Mouse (Mus musculus): ENCODE results near the gene Cdh16. TPM values are rescaled to one million over a fixed set of nuclear protein-coding genes. Genes with fewer than 3 reads are reported as not detected.

Cdh16 gene
- polyA plus RNA-seq, 1 experiment from 2014 or later: not detected

DNA sequence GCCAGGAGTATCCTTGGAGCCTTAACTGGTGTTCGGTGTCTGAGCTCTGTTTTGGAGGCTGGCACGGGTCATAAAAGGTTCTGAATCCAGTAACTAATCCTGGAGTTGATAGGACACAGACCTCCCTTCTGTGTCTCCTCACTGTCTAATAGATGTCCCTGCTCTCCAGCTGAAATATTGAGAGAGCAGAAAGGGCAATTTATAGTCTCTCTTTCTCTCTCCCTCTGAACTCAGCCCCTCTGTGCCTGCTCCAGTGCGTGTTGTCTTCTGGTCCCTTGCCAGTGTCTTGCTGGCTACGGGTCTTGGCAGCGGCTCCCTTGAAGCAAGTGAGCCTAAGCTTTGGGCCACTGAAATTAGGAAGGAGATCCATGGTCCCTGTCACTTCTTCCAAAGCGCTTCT, 26.5 kb downstream of the Cdh16 start:
- ATAC-seq (replicated peaks; ENCODE audit: insufficient number of reproducible peaks, low FRiP score, low TSS enrichment, low read depth) (no peak), DNase-seq (ENCODE audit: low spot score) (no peak)
- Histone ChIP-seq H3K4me3 (ENCODE audit: low read depth, low read length) (no peak overlapping the region), H3K27ac (replicated peaks; ENCODE audit: low read depth, low read length) (no peak overlapping the region), H3K4me1 (ENCODE audit: control insufficient read depth, insufficient read depth, low read length) (peaks cover 2% of the 10 kb centered on the region; the same call in 1 of the 2 replicates), H3K27me3 (ENCODE audit: control insufficient read depth, insufficient read depth, low read length) (no peaks in the 10 kb centered on the region), H3K9me3 (replicated peaks; ENCODE audit: control insufficient read depth, low read length) (no peaks in the 10 kb centered on the region), H3K36me3 (replicated peaks; ENCODE audit: control insufficient read depth, insufficient read depth, low read depth, low read length) (peaks cover 8% of the 10 kb centered on the region), H3K4me2 (ENCODE audit: low read depth, low read length) (no peak overlapping the region), H3K9ac (replicated peaks; ENCODE audit: low read length) (no peak overlapping the region)
- 90% methylated on average over 6 of the region's 6 CpGs for WGBS

- Histone ChIP-seq H3K9ac (replicated peaks; ENCODE audit: low read length) (no peak overlapping the region), H3K27me3 (ENCODE audit: control insufficient read depth, insufficient read depth, low read length) (no peaks in the 10 kb centered on the region), H3K9me3 (replicated peaks; ENCODE audit: control insufficient read depth, low read length) (no peaks in the 10 kb centered on the region), H3K4me2 (ENCODE audit: low read depth, low read length) (no peak overlapping the region), H3K4me3 (ENCODE audit: low read depth, low read length) (no peak overlapping the region), H3K27ac (replicated peaks; ENCODE audit: low read depth, low read length) (no peak overlapping the region), H3K36me3 (replicated peaks; ENCODE audit: control insufficient read depth, insufficient read depth, low read depth, low read length) (peaks cover 8% of the 10 kb centered on the region), H3K4me1 (ENCODE audit: control insufficient read depth, insufficient read depth, low read length) (no peaks in the 10 kb centered on the region)
- 85% methylated on average over 21 of the region's 21 CpGs for WGBS
- ATAC-seq (replicated peaks; ENCODE audit: insufficient number of reproducible peaks, low FRiP score, low TSS enrichment, low read depth) (no peak), DNase-seq (ENCODE audit: low spot score) (no peak)
Measured at GRCm38 (mm10) chr8:104595773-104596536, 28.2 kb downstream of the Cdh16 start.

DNA sequence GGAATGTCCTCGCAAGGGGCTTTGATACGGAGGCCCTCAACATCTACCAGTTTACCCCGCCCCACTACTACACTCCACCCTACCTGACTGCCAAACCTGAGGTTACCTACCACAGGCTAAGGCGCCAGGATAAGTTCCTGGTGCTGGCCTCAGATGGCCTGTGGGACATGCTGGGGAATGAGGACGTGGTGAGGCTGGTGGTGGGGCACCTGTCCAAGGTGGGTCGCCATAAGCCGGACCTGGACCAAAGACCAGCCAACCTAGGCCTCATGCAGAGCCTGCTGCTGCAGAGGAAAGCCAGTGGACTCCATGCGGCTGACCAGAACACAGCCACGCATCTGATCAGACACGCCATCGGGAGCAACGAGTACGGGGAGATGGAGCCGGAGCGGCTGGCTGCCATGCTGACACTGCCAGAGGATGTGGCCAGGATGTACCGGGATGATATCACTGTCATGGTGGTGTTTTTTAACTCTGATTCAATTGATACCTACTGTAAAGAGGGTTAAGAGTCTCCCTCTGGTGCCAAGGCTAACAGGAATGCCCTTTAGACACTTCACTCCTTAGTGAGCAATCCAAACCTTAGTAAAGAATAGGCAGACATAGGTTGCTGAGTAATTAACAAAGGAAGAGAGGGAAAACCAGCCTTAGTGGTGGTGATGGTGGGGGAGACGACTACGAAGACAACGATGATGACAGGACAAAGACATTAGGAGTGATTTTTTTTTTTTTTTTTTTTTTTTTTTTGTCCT, 29.4 kb downstream of the Cdh16 start:
- H3K36me3 ChIP-seq (replicated peaks; ENCODE audit: control insufficient read depth, insufficient read depth, low read depth, low read length): peaks cover 8% of the 10 kb centered on the region
- no peaks in the 10 kb centered on the region for H3K9me3 ChIP-seq (replicated peaks; ENCODE audit: control insufficient read depth, low read length)
- H3K4me1 ChIP-seq (ENCODE audit: control insufficient read depth, insufficient read depth, low read length): no peaks in the 10 kb centered on the region
- no peaks in the 10 kb centered on the region for H3K27me3 ChIP-seq (ENCODE audit: control insufficient read depth, insufficient read depth, low read length)
- ATAC-seq (replicated peaks; ENCODE audit: insufficient number of reproducible peaks, low FRiP score, low TSS enrichment, low read depth) (no peak), DNase-seq (ENCODE audit: low spot score) (no peak)
- H3K9ac ChIP-seq (replicated peaks; ENCODE audit: low read length): no peak overlapping the region
- no peak overlapping the region for H3K4me3 ChIP-seq (ENCODE audit: low read depth, low read length)
- 96% methylated on average over 19 of the region's 19 CpGs for whole genome bisulfite sequencing
- H3K4me2 ChIP-seq (ENCODE audit: low read depth, low read length): no peak overlapping the region
- H3K27ac ChIP-seq (replicated peaks; ENCODE audit: low read depth, low read length): no peak overlapping the region

- H3K27ac ChIP-seq (replicated peaks; ENCODE audit: low read depth, low read length): no peak overlapping the region
- no peaks in the 10 kb centered on the region for H3K9me3 ChIP-seq (replicated peaks; ENCODE audit: control insufficient read depth, low read length)
- no peak overlapping the region for H3K4me3 ChIP-seq (ENCODE audit: low read depth, low read length)
- no peaks in the 10 kb centered on the region for H3K27me3 ChIP-seq (ENCODE audit: control insufficient read depth, insufficient read depth, low read length)
- H3K9ac ChIP-seq (replicated peaks; ENCODE audit: low read length): no peak overlapping the region
- WGBS: 93% methylated on average over 31 of the region's 31 CpGs
- no peak overlapping the region for H3K4me2 ChIP-seq (ENCODE audit: low read depth, low read length)
- peaks cover 8% of the 10 kb centered on the region for H3K36me3 ChIP-seq (replicated peaks; ENCODE audit: control insufficient read depth, insufficient read depth, low read depth, low read length)
- ATAC-seq (replicated peaks; ENCODE audit: insufficient number of reproducible peaks, low FRiP score, low TSS enrichment, low read depth) (no peak), DNase-seq (ENCODE audit: low spot score) (no peak)
- H3K4me1 ChIP-seq (ENCODE audit: control insufficient read depth, insufficient read depth, low read length): no peaks in the 10 kb centered on the region
Measured at GRCm38 (mm10) chr8:104593536-104594325, 30.5 kb downstream of the Cdh16 start.

DNA sequence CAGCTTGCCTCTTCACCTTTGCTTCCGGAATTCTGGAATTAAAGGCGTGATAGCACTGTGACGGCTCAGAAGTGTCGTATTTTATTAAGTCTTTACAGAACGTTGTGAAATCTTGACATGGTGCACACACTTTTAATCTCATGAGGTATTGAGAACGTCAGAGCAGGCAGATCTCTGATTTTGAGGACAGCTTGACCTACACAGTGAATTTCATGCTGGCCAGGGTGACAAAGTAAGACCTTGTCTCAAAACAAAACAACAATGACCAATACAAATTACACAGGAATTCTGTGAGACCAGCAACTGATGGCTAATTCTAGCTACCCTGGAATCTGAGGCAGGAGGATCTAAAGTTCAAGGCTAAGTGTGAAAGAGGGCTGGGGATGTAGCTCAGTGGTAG, 31.6 kb downstream of the Cdh16 start:
- no peak for ATAC-seq (replicated peaks; ENCODE audit: insufficient number of reproducible peaks, low FRiP score, low TSS enrichment, low read depth)
- Histone ChIP-seq H3K4me3 (ENCODE audit: low read depth, low read length) (no peak overlapping the region), H3K9me3 (replicated peaks; ENCODE audit: control insufficient read depth, low read length) (no peaks in the 10 kb centered on the region), H3K4me1 (ENCODE audit: control insufficient read depth, insufficient read depth, low read length) (no peaks in the 10 kb centered on the region), H3K9ac (replicated peaks; ENCODE audit: low read length) (no peak overlapping the region), H3K27ac (replicated peaks; ENCODE audit: low read depth, low read length) (no peak overlapping the region), H3K4me2 (ENCODE audit: low read depth, low read length) (no peak overlapping the region), H3K27me3 (ENCODE audit: control insufficient read depth, insufficient read depth, low read length) (no peaks in the 10 kb centered on the region), H3K36me3 (replicated peaks; ENCODE audit: control insufficient read depth, insufficient read depth, low read depth, low read length) (peaks cover 8% of the 10 kb centered on the region)
- 71% methylated on average over 6 of the region's 6 CpGs for WGBS
- DNase-seq (ENCODE audit: low spot score): no peak

GRCm38 (mm10) chr8:104591856-104592255, 32.3 kb downstream of the Cdh16 start:
- WGBS: 2% methylated on average over 9 of the region's 9 CpGs
- no peak overlapping the region for H3K27ac ChIP-seq (replicated peaks; ENCODE audit: low read depth, low read length)
- no peak for DNase-seq (ENCODE audit: low spot score)
- no peaks in the 10 kb centered on the region for H3K4me1 ChIP-seq (ENCODE audit: control insufficient read depth, insufficient read depth, low read length)
- H3K4me2 ChIP-seq (ENCODE audit: low read depth, low read length): peak overlapping the region; percentile 77
- H3K4me3 ChIP-seq (ENCODE audit: low read depth, low read length): peak overlapping the region; percentile 45
- H3K27me3 ChIP-seq (ENCODE audit: control insufficient read depth, insufficient read depth, low read length): no peaks in the 10 kb centered on the region
- H3K9me3 ChIP-seq (replicated peaks; ENCODE audit: control insufficient read depth, low read length): no peaks in the 10 kb centered on the region
- ATAC-seq (replicated peaks; ENCODE audit: insufficient number of reproducible peaks, low FRiP score, low TSS enrichment, low read depth): no peak
- H3K9ac ChIP-seq (replicated peaks; ENCODE audit: low read length): peak overlapping the region; percentile 50
- H3K36me3 ChIP-seq (replicated peaks; ENCODE audit: control insufficient read depth, insufficient read depth, low read depth, low read length): peaks cover 8% of the 10 kb centered on the region

- under 1% methylated on average over 44 of the region's 44 CpGs for WGBS
- Histone ChIP-seq H3K36me3 (replicated peaks; ENCODE audit: control insufficient read depth, insufficient read depth, low read depth, low read length) (peaks cover 8% of the 10 kb centered on the region), H3K4me2 (ENCODE audit: low read depth, low read length) (peak within 1 kb of the TSS; percentile 77), H3K4me3 (ENCODE audit: low read depth, low read length) (peak within 1 kb of the TSS; percentile 45), H3K4me1 (ENCODE audit: control insufficient read depth, insufficient read depth, low read length) (no peaks in the 10 kb centered on the region), H3K27ac (replicated peaks; ENCODE audit: low read depth, low read length) (no peak within 1 kb of the TSS), H3K27me3 (ENCODE audit: control insufficient read depth, insufficient read depth, low read length) (no peaks in the 10 kb centered on the region), H3K9ac (replicated peaks; ENCODE audit: low read length) (peak within 1 kb of the TSS; percentile 50), H3K9me3 (replicated peaks; ENCODE audit: control insufficient read depth, low read length) (no peaks in the 10 kb centered on the region)
- ATAC-seq (replicated peaks; ENCODE audit: insufficient number of reproducible peaks, low FRiP score, low TSS enrichment, low read depth) (peak; percentile 96), DNase-seq (ENCODE audit: low spot score) (peak; percentile 95)
Measured at GRCm38 (mm10) chr8:104591133-104591834, 32.9 kb downstream of the Cdh16 start, which contains the start of gene Pdp2. Gene Pdp2, plus strand, starts transcription at chr8:104591451.

All from embryonic facial prominence, embryonic 11.5 days (tissue).